Mouse (Mus musculus) liver, embryonic 16.5 days (tissue): ENCODE measurements at regions not wholly inside any gene's neighbourhood (a gene's known extent, or its start where the extent isn't known, plus 50 kb on each side); places are given as distances from the start of the nearest gene placed in this dataset.
A peak's percentile ranks its signal among the peaks of the same experiment; 100 is the strongest.
"Not testable (repeated sequence)": the region's sequence is repeated elsewhere in the genome, so short reads cannot be mapped to it uniquely, and the experiment has no call there.

Experiments
- ATAC-seq: fragments of 200-750 bp; cut with Nextera tagmentation; 2 replicates; pipeline ENCODE4 v1.8.0; 2017; ENCODE audit warnings: low read depth, mild to moderate bottlenecking, moderate number of reproducible peaks, moderate library complexity
- H3K27ac ChIP-seq: fragments of 300-500 bp; sonication (generic); 2 replicates; pipeline ENCODE4 v1.5.1; 2014; ENCODE audit warnings: mild to moderate bottlenecking, low read length
- H3K27me3 ChIP-seq: fragments of 300-500 bp; sonication (generic); 2 replicates; pipeline ENCODE4 v1.6.1; 2014; ENCODE audit warnings: low read depth, low read length, mixed read lengths; ENCODE audit not compliant: control insufficient read depth, insufficient read depth
- H3K36me3 ChIP-seq: fragments of 300-500 bp; sonication (generic); 2 replicates; pipeline ENCODE4 v1.6.1; 2014; ENCODE audit warnings: mild to moderate bottlenecking; ENCODE audit not compliant: control insufficient read depth, insufficient read depth
- H3K4me1 ChIP-seq: fragments of 300-500 bp; sonication (generic); 2 replicates; pipeline ENCODE4 v1.6.1; 2014; ENCODE audit warnings: low read depth, low read length, mixed read lengths; ENCODE audit not compliant: control insufficient read depth
- H3K4me2 ChIP-seq: fragments of 300-500 bp; sonication (generic); 2 replicates; pipeline ENCODE4 v1.6.1; 2014; ENCODE audit warnings: low read depth, low read length, mixed read lengths
- H3K4me3 ChIP-seq: fragments of 300-500 bp; sonication (generic); 2 replicates; pipeline ENCODE4 v1.5.1; 2014; ENCODE audit warnings: low read depth, mild to moderate bottlenecking, low read length
- H3K9ac ChIP-seq: fragments of 300-500 bp; sonication (generic); 2 replicates; pipeline ENCODE4 v1.6.1; 2014; ENCODE audit warnings: low read depth, low read length
- H3K9me3 ChIP-seq: fragments of 300-500 bp; sonication (generic); replicated peaks from 2 replicates; pipeline ENCODE4 v1.6.1; 2016; ENCODE audit warnings: low read length; ENCODE audit not compliant: control insufficient read depth
- WGBS: fragments of 180-500 bp; shearing (Covaris S2); extraction: QIAGEN DNeasy Blood & Tissue Kit; methylation state at CpG from one replicate; pipeline ENCODE4 v1.1.7; 2014; ENCODE audit not compliant: insufficient replicate concordance; 5-methylcytosine and 5-hydroxymethylcytosine counted together

DNA sequence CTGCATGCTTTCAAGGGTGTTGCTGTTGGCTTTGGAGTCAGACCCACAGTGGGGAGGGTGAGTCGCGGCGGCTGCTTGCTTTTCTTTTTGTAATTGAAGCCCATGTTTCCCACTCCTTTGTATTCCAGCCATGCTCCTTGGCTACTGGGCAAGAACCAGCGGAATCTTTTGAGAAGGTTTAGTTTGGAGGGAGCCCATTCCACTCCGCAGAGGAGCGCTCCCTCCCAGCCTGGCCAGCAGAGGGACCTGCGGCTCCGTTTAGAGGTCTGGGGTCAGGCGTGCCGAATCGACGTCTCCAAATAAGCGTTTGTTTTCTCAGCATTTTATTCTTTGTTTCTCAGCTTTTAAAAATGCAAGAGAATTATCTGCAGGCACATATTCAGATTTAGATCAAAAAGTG, 149.6 kb upstream of the Ttc29 start:
- no peaks in the 10 kb centered on the region for H3K36me3 ChIP-seq
- H3K27ac ChIP-seq, result no peak overlapping the region
- no peaks in the 10 kb centered on the region for H3K9me3 ChIP-seq
- no peak overlapping the region for H3K9ac ChIP-seq
- no peak for ATAC-seq
- H3K4me1 ChIP-seq, result no peaks in the 10 kb centered on the region
- H3K4me3 ChIP-seq, result no peak overlapping the region; the same call in 1 of the 2 replicates
- H3K4me2 ChIP-seq, result peak overlapping the region; percentile 41
- 6% methylated on average over 13 of the region's 13 CpGs for WGBS
- peaks cover 8% of the 10 kb centered on the region for H3K27me3 ChIP-seq

DNA sequence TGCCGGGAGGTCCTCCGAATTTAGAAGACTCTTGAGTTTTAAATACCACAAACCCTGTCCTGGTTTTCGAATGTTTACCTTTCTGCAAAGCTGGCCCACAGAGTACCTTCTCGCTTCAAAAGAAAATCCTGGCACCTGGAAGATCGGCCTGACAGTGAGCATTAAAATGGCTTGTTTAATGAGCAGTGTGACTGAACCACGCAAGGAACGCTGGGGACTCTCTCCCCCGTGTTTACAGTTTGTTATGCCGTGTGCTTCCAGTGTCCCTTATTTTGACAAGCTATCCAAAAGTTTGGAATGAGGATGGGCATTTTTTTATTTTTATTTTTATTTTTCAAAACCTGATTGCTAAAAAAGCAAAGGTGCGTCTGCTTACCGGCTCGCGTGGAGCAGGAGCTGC, 148.9 kb upstream of the Ttc29 start:
- Histone ChIP-seq H3K27ac (no peak overlapping the region), H3K4me2 (peak overlapping the region; percentile 41), H3K9me3 (no peaks in the 10 kb centered on the region), H3K4me3 (peak overlapping the region; percentile 8; the same call in 1 of the 2 replicates), H3K27me3 (peaks cover 8% of the 10 kb centered on the region), H3K4me1 (no peaks in the 10 kb centered on the region), H3K9ac (no peak overlapping the region), H3K36me3 (no peaks in the 10 kb centered on the region)
- 23% methylated on average over 13 of the region's 13 CpGs for WGBS
- no peak for ATAC-seq

DNA sequence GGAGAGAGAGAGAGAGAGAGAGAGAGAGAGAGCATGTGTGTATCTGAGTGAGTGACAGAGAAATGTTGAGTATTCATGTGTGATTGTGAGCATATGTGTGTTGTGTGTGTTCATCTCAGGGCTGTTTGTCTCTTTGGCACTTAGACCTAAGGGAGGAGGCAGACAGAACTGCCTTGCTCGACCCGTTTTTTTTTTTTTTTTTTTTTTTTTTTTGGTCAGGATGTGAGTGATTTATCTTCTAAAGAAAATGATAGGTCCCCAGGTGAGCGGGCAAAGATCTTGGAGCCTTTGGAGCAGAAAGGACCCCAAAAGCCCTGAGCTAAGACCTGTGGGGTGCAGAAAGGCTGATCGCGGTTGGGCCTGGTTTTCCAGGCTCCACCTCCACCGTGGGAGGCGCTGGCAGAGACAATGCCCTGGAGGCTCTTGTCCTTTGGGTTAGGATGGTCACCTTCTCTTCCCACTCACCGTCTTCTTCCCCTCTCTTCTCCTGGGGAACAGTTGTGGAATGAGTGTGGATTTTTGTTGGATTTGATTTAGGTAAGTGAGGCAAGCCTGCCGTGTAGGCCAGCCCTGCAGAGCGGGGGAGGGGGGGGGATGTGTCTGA, 147.1 kb upstream of the Ttc29 start:
- H3K9ac ChIP-seq, result no peak overlapping the region
- 49% methylated on average over 10 of the region's 10 CpGs for WGBS
- no peaks in the 10 kb centered on the region for H3K4me1 ChIP-seq
- no peak for ATAC-seq
- no peak overlapping the region for H3K4me2 ChIP-seq
- peaks cover 8% of the 10 kb centered on the region for H3K27me3 ChIP-seq
- H3K4me3 ChIP-seq, result no peak overlapping the region
- no peaks in the 10 kb centered on the region for H3K36me3 ChIP-seq
- no peak overlapping the region for H3K27ac ChIP-seq
- H3K9me3 ChIP-seq, result no peaks in the 10 kb centered on the region

DNA sequence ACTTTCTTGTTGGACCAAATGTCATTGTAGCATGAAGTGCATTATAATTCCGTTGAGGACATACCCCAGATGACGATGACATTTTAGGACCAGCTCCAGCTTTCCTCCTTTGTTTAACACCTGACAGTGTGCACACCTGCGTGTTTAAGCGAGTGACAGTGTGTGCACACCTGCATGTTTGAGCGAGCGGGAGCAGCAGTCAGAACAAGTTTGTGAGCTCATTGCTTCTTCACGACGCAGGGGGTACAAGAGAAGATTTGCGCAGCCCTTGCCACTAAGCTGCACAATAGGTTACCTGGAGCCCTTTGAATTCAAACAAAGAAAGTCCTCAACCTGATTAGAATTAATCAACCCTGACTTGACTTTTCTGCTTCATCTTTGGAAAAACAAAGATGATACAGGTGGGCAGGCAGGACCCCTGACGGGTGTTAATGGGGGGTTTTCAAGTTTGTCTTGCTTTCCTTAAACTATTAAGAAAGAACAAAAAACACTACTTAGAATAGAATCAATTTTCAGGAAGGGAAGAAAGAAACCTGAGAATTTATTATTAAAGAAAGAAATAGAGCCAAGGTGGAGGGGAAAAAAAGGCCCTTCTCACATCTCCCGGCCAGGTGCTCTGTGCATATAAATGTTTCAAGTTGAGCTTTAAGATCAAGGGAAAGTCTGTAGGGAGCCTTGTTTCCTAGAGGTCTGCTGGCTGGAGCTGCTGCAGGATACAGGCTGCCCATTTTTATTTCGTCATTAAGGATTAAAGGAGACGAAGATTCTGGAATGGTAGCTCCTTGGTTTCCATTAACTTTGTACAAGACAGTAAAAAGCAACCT, 144.8 kb upstream of the Ttc29 start:
- Histone ChIP-seq H3K4me2 (no peak overlapping the region), H3K36me3 (no peaks in the 10 kb centered on the region), H3K9me3 (no peaks in the 10 kb centered on the region), H3K4me1 (no peaks in the 10 kb centered on the region), H3K9ac (no peak overlapping the region), H3K27me3 (peaks cover 8% of the 10 kb centered on the region), H3K27ac (no peak overlapping the region), H3K4me3 (no peak overlapping the region)
- no peak for ATAC-seq
- 40% methylated on average over 13 of the region's 13 CpGs for WGBS

DNA sequence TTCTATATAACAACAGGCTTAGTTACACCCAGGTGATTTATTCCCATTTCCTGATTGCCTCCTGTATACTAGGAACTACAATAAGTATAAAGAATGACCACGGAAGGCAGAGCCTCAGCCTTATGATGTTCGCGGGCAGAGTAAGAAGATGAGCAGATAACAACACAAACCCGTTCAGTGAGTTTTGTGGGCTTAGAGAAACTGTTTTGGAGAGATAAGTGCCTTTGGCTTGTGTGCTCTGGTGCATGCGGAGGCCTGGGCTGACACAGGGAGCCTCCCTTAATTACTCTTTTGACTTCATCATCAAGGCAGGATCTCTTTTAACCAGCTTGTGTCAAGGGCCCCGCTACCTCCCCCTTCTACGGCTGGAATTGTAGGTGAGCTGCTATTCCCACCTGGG, 139.3 kb upstream of the Ttc29 start:
- Histone ChIP-seq H3K4me2 (no peak overlapping the region), H3K9ac (no peak overlapping the region), H3K4me1 (no peaks in the 10 kb centered on the region; the same call in 1 of the 2 replicates), H3K4me3 (no peak overlapping the region), H3K27me3 (no peaks in the 10 kb centered on the region), H3K9me3 (no peaks in the 10 kb centered on the region), H3K27ac (no peak overlapping the region), H3K36me3 (no peaks in the 10 kb centered on the region)
- peak; percentile 51 for ATAC-seq
- 16% methylated on average over 7 of the region's 7 CpGs for WGBS

DNA sequence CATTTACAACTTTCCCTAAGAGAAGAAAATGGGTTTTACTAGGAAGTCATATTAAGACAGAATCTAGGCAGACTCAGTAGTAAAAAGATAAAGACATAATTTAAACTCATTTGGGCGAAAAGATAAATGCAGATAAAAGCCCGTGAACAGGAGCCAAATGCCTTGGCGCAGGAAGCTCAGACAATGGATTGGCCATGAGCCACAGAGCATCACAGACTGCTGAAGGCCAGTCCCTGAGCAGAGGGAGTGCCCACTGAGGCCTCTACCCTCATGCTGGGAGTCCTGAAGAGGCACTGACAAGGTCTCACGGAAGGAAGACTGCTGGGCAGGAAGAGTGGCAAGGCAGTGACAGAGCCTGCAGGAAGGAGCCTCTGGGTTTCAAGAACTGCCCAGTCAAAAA, 136.0 kb upstream of the Ttc29 start:
- no peak overlapping the region for H3K4me3 ChIP-seq
- no peak overlapping the region for H3K27ac ChIP-seq
- ATAC-seq, result peak; percentile 53
- H3K9me3 ChIP-seq, result no peaks in the 10 kb centered on the region
- no peak overlapping the region for H3K4me2 ChIP-seq
- no peaks in the 10 kb centered on the region; the same call in 1 of the 2 replicates for H3K4me1 ChIP-seq
- no peak overlapping the region for H3K9ac ChIP-seq
- WGBS, result 16% methylated on average over 4 of the region's 4 CpGs
- no peaks in the 10 kb centered on the region for H3K27me3 ChIP-seq
- H3K36me3 ChIP-seq, result no peaks in the 10 kb centered on the region

DNA sequence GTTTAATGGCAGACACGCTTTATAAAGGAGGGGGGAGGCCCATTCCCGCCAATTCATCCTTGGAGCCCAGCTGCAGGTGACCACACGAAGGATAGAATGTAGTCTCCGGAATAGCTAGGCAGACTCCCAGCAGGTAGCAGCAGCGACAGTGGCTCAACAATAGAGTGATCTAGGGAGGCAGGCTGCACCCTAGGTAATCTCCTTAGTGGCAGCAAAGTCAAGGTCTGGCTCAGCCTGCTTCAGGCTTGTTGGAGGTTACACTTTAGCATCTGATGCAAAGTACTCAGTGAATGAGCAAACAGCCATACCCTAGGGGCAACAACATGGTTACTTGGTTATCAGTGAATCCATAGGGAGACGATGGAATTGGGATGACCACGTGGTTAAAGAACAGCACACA, 131.7 kb upstream of the Ttc29 start:
- H3K4me1 ChIP-seq, H3K4me2 ChIP-seq, H3K27me3 ChIP-seq, H3K9me3 ChIP-seq, H3K9ac ChIP-seq, H3K27ac ChIP-seq, H3K36me3 ChIP-seq, H3K4me3 ChIP-seq, ATAC-seq: not testable (repeated sequence)
- WGBS, result 60% methylated on average over 7 of the region's 7 CpGs

DNA sequence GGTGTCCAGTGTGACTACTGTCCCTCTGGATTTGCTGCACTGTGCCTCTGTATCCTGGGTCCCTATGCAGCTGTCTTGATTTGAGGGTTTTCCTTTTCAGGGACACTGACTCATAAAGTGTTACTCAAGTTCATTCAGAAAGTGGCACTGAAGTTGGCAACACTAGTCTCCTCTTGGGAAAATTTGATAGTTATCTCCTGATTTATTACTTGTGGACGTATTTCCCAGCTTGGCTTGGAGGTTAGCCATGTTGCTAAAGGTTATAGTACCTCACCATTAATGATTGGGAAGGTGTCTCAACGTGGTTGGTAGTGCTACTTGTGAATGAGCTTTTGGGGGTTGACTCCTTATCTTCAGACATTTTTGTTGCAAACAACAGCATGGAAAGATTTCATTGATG, 130.1 kb upstream of the Ttc29 start:
- Histone ChIP-seq H3K4me3 (no peak overlapping the region), H3K27me3 (no peaks in the 10 kb centered on the region), H3K27ac (no peak overlapping the region), H3K9me3 (no peaks in the 10 kb centered on the region), H3K4me2 (no peak overlapping the region), H3K36me3 (no peaks in the 10 kb centered on the region), H3K4me1 (no peaks in the 10 kb centered on the region), H3K9ac (no peak overlapping the region)
- WGBS, result 49% methylated on average over 2 of the region's 2 CpGs
- ATAC-seq, result no peak

DNA sequence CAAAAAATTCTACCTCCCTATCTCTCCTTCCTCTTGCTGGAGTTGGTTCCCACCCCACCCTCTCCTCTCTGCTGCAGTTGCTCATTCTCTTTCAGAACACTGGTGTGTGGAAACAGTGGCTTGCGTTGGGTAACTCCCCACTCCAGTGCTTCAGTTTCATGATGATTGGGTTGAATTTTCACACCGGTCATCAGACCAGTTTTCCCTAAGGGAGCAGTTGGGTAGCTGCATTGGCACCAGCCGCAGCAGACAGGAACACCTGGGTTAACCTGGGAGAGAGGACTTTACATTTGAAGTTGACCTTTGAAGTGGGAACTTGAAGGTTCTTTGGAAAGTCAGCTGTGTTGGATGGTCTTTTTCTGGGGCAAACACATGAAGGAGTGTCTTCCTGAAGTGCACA, 126.7 kb upstream of the Ttc29 start:
- WGBS, result 66% methylated on average over 3 of the region's 3 CpGs
- H3K27me3 ChIP-seq, result no peaks in the 10 kb centered on the region

More for the DNA sequence above, 126.7 kb upstream of the Ttc29 start:
- Histone ChIP-seq H3K4me3 (no peak overlapping the region), H3K9me3 (no peaks in the 10 kb centered on the region), H3K4me2 (no peak overlapping the region), H3K27ac (no peak overlapping the region), H3K36me3 (no peaks in the 10 kb centered on the region), H3K9ac (no peak overlapping the region), H3K4me1 (no peaks in the 10 kb centered on the region)
- no peak for ATAC-seq
